Mouse (Mus musculus) kidney, postnatal 0 days (tissue): ENCODE results near the gene 1700067K01Rik. TPM values are rescaled to one million over a fixed set of nuclear protein-coding genes. Genes with fewer than 3 reads are reported as not detected.

Experiments
- ATAC-seq: fragments of 200-750 bp; cut with Nextera tagmentation; replicated peaks from 2 replicates; pipeline ENCODE4 v1.8.0; 2017; ENCODE audit warnings: low read depth, moderate number of reproducible peaks, moderate TSS enrichment, moderate library complexity; ENCODE audit not compliant: low FRiP score
- DNase-seq: peaks from one replicate; pipeline ENCODE4 v3.0.0-alpha.2; 2016; ENCODE audit warnings: low spot score
- H3K27ac ChIP-seq: fragments of 300-500 bp; sonication (generic); 2 replicates; pipeline ENCODE4 v1.5.1; 2014; ENCODE audit warnings: mild to moderate bottlenecking
- H3K27me3 ChIP-seq: fragments of 300-500 bp; sonication (generic); 2 replicates; pipeline ENCODE4 v1.6.1; 2014; ENCODE audit warnings: low read length, mixed read lengths; ENCODE audit not compliant: insufficient read depth
- H3K36me3 ChIP-seq: fragments of 300-500 bp; sonication (generic); 2 replicates; pipeline ENCODE4 v1.6.1; 2014; ENCODE audit warnings: low read length, mixed read lengths; ENCODE audit not compliant: insufficient read depth
- H3K4me1 ChIP-seq: fragments of 300-500 bp; sonication (generic); replicated peaks from 2 replicates; pipeline ENCODE4 v1.6.1; 2014; ENCODE audit warnings: antibody characterized with exemption, low read length, mixed read lengths; ENCODE audit not compliant: insufficient read depth
- H3K4me2 ChIP-seq: fragments of 300-500 bp; sonication (generic); 2 replicates; pipeline ENCODE4 v1.6.1; 2014; ENCODE audit warnings: mild to moderate bottlenecking, low read length, moderate library complexity, mixed read lengths
- H3K4me3 ChIP-seq: fragments of 300-500 bp; sonication (generic); replicated peaks from 2 replicates; pipeline ENCODE4 v1.5.1; 2014; ENCODE audit warnings: low read depth, low read length
- H3K9ac ChIP-seq: fragments of 300-500 bp; sonication (generic); 2 replicates; pipeline ENCODE4 v1.6.1; 2014; ENCODE audit warnings: low read depth, low read length
- H3K9me3 ChIP-seq: fragments of 300-500 bp; sonication (generic); replicated peaks from 2 replicates; pipeline ENCODE4 v1.6.1; 2016; ENCODE audit warnings: low read length, inconsistent platforms, mixed read lengths
- CTCF ChIP-seq: IDR thresholded peaks from 2 replicates; pipeline ENCODE4 v1.5.1; 2016; ENCODE audit warnings: antibody characterized with exemption, low read depth, mild to moderate bottlenecking, moderate library complexity
- WGBS: fragments of 180-500 bp; shearing (Covaris S2); extraction: QIAGEN DNeasy Blood & Tissue Kit; methylation state at CpG from one replicate; pipeline ENCODE4 v1.1.7; 2014; 5-methylcytosine and 5-hydroxymethylcytosine counted together
- polyA plus RNA-seq: library from polyadenylated mRNA; unstranded; fragments of >200 nt; fragmentation: Nextera tagmentation; extraction: Ambion mirVana; gene quantifications from 2 replicates; pipeline ENCODE4 v1.2.1, GENCODE M21; 2015

The 1700067K01Rik gene
- polyA plus RNA-seq, 1 experiment from 2014 or later, result 1.1 TPM

DNA sequence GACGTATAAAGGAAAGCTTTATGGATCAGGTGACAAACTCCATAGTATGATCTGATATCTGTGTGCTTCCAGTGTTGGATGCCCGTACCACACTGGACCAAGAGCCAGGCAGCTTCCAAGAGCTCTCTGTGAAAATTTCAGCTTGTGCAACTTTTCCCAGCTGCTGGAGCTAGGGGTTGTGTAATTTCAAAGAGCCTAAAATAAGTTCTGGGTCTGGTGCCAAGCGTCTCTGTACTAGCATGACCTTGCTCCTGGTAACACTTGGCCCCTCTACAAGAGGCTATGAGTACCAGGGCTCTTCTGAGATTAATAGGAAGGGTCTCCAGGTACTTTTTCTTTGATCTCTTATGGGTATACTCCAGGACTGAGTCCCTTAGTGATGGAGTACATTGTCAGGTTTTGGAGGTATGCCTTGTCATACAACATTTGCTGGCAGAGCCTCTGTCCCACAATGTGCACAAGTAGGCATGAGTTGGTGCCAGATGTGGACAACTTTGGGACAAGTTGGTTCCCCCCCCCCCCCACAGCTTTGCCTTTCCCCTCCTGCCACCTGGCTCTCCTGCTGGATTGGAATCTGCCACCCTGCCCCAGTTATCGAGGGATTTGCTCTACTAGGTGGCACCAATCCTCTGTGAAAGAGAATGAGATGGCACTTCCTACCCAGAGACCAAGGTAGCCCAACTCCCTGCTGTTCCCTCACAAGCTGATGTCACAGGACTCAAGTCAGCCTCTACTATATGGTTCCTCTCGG lies 37.1 kb upstream of the 1700067K01Rik start:
- no peaks in the 10 kb centered on the region for H3K4me1 ChIP-seq
- 89% methylated on average over 5 of the region's 5 CpGs for WGBS
- no peak for ATAC-seq
- DNase-seq, result no peak
- H3K27ac ChIP-seq, result no peak overlapping the region
- TF ChIP-seq CTCF, result no peak
- H3K4me3 ChIP-seq, result no peak overlapping the region
- H3K27me3 ChIP-seq, result no peaks in the 10 kb centered on the region
- no peak overlapping the region for H3K9ac ChIP-seq
- no peak overlapping the region for H3K4me2 ChIP-seq
- H3K36me3 ChIP-seq, result peaks cover 4% of the 10 kb centered on the region; the same call in 1 of the 2 replicates
- no peaks in the 10 kb centered on the region for H3K9me3 ChIP-seq

DNA sequence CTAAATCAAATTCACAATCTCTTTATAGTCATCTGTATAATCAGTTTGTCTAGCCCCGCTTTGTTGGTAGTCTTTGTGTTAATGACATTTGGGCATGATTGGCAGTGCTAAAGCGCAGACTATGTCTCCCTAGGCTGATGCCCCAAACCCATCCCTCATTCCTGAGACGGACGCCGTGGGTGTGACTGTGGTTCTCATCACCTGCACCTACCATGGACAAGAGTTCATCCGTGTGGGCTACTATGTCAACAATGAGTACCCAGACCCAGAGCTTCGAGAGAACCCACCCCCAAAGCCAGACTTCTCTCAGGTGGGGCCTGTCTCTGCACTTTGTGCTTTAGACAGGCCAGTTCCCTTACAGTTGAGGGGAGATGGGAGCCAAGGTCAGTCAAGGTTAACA lies 33.6 kb upstream of the 1700067K01Rik start:
- no peak overlapping the region for H3K27ac ChIP-seq
- H3K9me3 ChIP-seq, result no peaks in the 10 kb centered on the region
- no peak overlapping the region for H3K4me3 ChIP-seq
- DNase-seq (no peak), ATAC-seq (no peak)
- no peak overlapping the region for H3K4me2 ChIP-seq
- H3K9ac ChIP-seq, result no peak overlapping the region
- peaks cover 4% of the 10 kb centered on the region; the same call in 1 of the 2 replicates for H3K36me3 ChIP-seq
- H3K27me3 ChIP-seq, result no peaks in the 10 kb centered on the region
- H3K4me1 ChIP-seq, result no peaks in the 10 kb centered on the region
- whole genome bisulfite sequencing, result 95% methylated on average over 7 of the region's 7 CpGs
- TF ChIP-seq CTCF, result no peak

GRCm38 (mm10) chr8:83971121-83971520 lies 30.2 kb upstream of the 1700067K01Rik start:
- no peak overlapping the region for H3K27ac ChIP-seq
- no peak overlapping the region for H3K4me3 ChIP-seq
- no peaks in the 10 kb centered on the region; the same call in 1 of the 2 replicates for H3K4me1 ChIP-seq
- DNase-seq (no peak), ATAC-seq (no peak)
- H3K9me3 ChIP-seq, result no peaks in the 10 kb centered on the region
- no peak overlapping the region for H3K4me2 ChIP-seq
- WGBS, result 83% methylated on average over 4 of the region's 4 CpGs
- H3K27me3 ChIP-seq, result no peaks in the 10 kb centered on the region
- no peak overlapping the region for H3K9ac ChIP-seq
- no peak for TF ChIP-seq CTCF
- peaks cover 4% of the 10 kb centered on the region; the same call in 1 of the 2 replicates for H3K36me3 ChIP-seq

- Histone ChIP-seq H3K4me1 (no peaks in the 10 kb centered on the region; the same call in 1 of the 2 replicates), H3K27me3 (no peaks in the 10 kb centered on the region), H3K9ac (peak overlapping the region; percentile 70; the same call in 1 of the 2 replicates), H3K36me3 (peaks cover 4% of the 10 kb centered on the region; the same call in 1 of the 2 replicates), H3K27ac (0 out of 2 replicates have a peak overlapping the region, but pooled peaks have one; percentile 37), H3K4me2 (peak overlapping the region; percentile 94; the same call in 1 of the 2 replicates), H3K4me3 (peak overlapping the region; percentile 79; the same call in 1 of the 2 replicates), H3K9me3 (no peaks in the 10 kb centered on the region)
- TF ChIP-seq CTCF, result no peak
- ATAC-seq (no peak), DNase-seq (no peak)
- WGBS, result 81% methylated on average over 6 of the region's 6 CpGs
Measured at GRCm38 (mm10) chr8:83971661-83972060, 29.6 kb upstream of the 1700067K01Rik start.

GRCm38 (mm10) chr8:83972150-83973120 lies 28.9 kb upstream of the 1700067K01Rik start, which contains the start of gene Prkaca:
Gene Prkaca (plus strand): TSS chr8:83972993.
- WGBS, result under 1% methylated on average over 91 of the region's 94 CpGs
- peaks cover 6% of the 10 kb centered on the region for H3K4me1 ChIP-seq
- H3K36me3 ChIP-seq, result peaks cover 4% of the 10 kb centered on the region; the same call in 1 of the 2 replicates
- ATAC-seq (peak; percentile 99), DNase-seq (peak; percentile 99)
- peak within 1 kb of the TSS; percentile 94 for H3K4me2 ChIP-seq
- peak within 1 kb of the TSS; percentile 79 for H3K4me3 ChIP-seq
- TF ChIP-seq CTCF, result no peak
- no peaks in the 10 kb centered on the region for H3K27me3 ChIP-seq
- H3K27ac ChIP-seq, result peak within 1 kb of the TSS; percentile 43; the same call in 1 of the 2 replicates
- H3K9me3 ChIP-seq, result no peaks in the 10 kb centered on the region
- peak within 1 kb of the TSS; percentile 70 for H3K9ac ChIP-seq
